Mouse (Mus musculus) hindbrain, embryonic 14.5 days (tissue): ENCODE measurements around the gene Atat1. TPM values are rescaled to one million over a fixed set of nuclear protein-coding genes. Genes with fewer than 3 reads are reported as not detected.

Experiments used
- ATAC-seq: fragments of 200-750 bp; cut with Nextera tagmentation; 2 replicates; pipeline ENCODE4 v1.8.0; 2017; ENCODE audit warnings: moderate number of reproducible peaks, mild to moderate bottlenecking, moderate TSS enrichment, moderate library complexity; ENCODE audit not compliant: low FRiP score
- DNase-seq: peaks from one replicate; pipeline ENCODE4 v3.0.0-alpha.2; 2015; ENCODE audit warnings: low spot score
- H3K27ac ChIP-seq: fragments of 300-500 bp; sonication (generic); 2 replicates; pipeline ENCODE4 v1.5.1; 2014; ENCODE audit warnings: mild to moderate bottlenecking, moderate library complexity
- H3K27me3 ChIP-seq: fragments of 300-500 bp; sonication (generic); 2 replicates; pipeline ENCODE4 v1.6.1; 2014; ENCODE audit warnings: mild to moderate bottlenecking, low read length, mixed read lengths; ENCODE audit not compliant: control insufficient read depth, insufficient read depth
- H3K36me3 ChIP-seq: fragments of 300-500 bp; sonication (generic); replicated peaks from 2 replicates; pipeline ENCODE4 v1.6.1; 2014; ENCODE audit not compliant: control insufficient read depth, insufficient read depth
- H3K4me1 ChIP-seq: fragments of 300-500 bp; sonication (generic); replicated peaks from 2 replicates; pipeline ENCODE4 v1.6.1; 2014; ENCODE audit warnings: antibody characterized with exemption, low read length, mixed read lengths; ENCODE audit not compliant: control insufficient read depth, insufficient read depth
- H3K4me2 ChIP-seq: fragments of 300-500 bp; sonication (generic); replicated peaks from 2 replicates; pipeline ENCODE4 v1.6.1; 2014; ENCODE audit warnings: mild to moderate bottlenecking, moderate library complexity
- H3K4me3 ChIP-seq: fragments of 300-500 bp; sonication (generic); replicated peaks from 2 replicates; pipeline ENCODE4 v1.5.1; 2014; ENCODE audit warnings: mild to moderate bottlenecking, low read length
- H3K9ac ChIP-seq: fragments of 300-500 bp; sonication (generic); 2 replicates; pipeline ENCODE4 v1.6.1; 2014
- H3K9me3 ChIP-seq: fragments of 300-500 bp; sonication (generic); 2 replicates; pipeline ENCODE4 v1.6.1; 2016; ENCODE audit warnings: low read length; ENCODE audit not compliant: control insufficient read depth
- WGBS: fragments of 180-500 bp; shearing (Covaris S2); extraction: QIAGEN DNeasy Blood & Tissue Kit; methylation state at CpG from one replicate; pipeline ENCODE4 v1.1.7; 2014; 5-methylcytosine and 5-hydroxymethylcytosine counted together
- microRNA counts: library from miRNA; unstranded; fragments of <30 nt; microRNA quantifications from one replicate; lab custom pipeline; 2016
- microRNA-seq: library from miRNA; unstranded; fragments of <30 nt; microRNA quantifications from one replicate; pipeline ENCODE4, GENCODE M21; 2016
- polyA plus RNA-seq: library from polyadenylated mRNA; unstranded; fragments of >200 nt; fragmentation: Nextera tagmentation; extraction: Ambion mirVana; gene quantifications from 2 replicates; pipeline ENCODE4 v1.2.1, GENCODE M21; 2014

Atat1 gene
- polyA plus RNA-seq, 1 experiment from 2014 or later, result 408 TPM

DNA sequence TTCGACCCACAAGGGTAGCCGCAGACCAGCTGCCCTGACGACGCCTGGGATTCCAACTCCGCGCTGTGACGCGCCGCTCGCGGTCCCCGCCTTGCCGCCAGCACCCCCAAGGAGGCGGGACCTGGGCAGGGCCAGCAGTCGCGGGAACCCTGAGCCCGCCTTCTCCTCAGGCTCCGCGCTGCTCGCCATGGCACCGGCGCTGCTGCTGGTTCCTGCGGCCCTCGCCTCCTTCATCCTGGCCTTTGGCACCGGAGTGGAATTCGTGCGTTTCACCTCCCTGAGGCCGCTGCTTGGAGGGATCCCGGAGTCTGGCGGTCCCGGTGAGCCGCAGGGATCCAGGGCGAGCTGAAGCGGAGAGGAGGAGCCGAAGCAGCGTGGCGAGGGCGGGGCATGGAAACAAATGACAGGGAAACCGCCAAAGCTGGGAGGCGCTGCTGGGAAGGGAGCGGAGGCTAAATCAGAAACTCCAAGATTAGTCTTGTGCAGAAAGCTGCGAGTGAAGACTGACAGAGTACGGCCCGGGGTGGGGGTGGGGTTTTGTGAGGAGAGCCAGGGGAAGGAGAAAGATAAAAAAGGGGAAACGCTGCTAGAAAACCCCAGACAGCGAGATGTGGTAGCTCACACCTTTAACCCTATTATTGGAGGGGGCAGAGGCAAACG lies 48.5 kb downstream of the Atat1 start, which contains the start of gene Nrm:
Gene Nrm (plus strand): TSS at position 121 of the 660 bp plus-strand sequence.
- under 1% methylated on average over 47 of the region's 47 CpGs for WGBS
- Histone ChIP-seq H3K4me3 (peak within 1 kb of the TSS; percentile 72), H3K9ac (peak within 1 kb of the TSS; percentile 82), H3K9me3 (no peaks in the 10 kb centered on the region), H3K36me3 (peaks cover 25% of the 10 kb centered on the region), H3K4me2 (peak within 1 kb of the TSS; percentile 55), H3K27me3 (no peaks in the 10 kb centered on the region), H3K27ac (peak within 1 kb of the TSS; percentile 96), H3K4me1 (peaks cover 20% of the 10 kb centered on the region)
- ATAC-seq, result peak; percentile 89
- DNase-seq, result peak; percentile 84

DNA sequence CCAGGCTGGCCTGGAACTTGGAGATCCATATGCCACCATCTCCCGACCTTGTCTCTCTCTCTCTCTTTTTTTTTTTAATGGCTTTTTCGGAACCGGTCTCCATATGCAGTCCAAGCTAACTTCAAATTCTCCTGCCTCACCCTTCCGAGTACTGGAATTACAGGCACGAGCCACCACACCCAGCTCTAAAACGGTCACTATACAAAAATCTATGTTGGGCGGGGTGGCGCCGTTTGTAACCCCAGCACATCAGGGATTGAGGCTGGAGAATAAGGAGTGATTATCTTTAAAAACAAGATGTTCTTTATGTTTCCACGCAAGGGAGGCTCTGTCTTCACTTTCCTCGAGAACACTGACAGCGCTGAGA lies 49.1 kb downstream of the Atat1 start:
- WGBS, result 8% methylated on average over 12 of the region's 12 CpGs
- Histone ChIP-seq H3K27ac (peak overlapping the region; percentile 96), H3K4me3 (peak overlapping the region; percentile 72), H3K9ac (peak overlapping the region; percentile 82), H3K4me1 (peaks cover 20% of the 10 kb centered on the region), H3K27me3 (no peaks in the 10 kb centered on the region), H3K36me3 (peaks cover 25% of the 10 kb centered on the region), H3K4me2 (peak overlapping the region; percentile 55), H3K9me3 (no peaks in the 10 kb centered on the region)
- ATAC-seq, result peak; percentile 9; the same call in 1 of the 2 replicates
- DNase-seq, result no peak

DNA sequence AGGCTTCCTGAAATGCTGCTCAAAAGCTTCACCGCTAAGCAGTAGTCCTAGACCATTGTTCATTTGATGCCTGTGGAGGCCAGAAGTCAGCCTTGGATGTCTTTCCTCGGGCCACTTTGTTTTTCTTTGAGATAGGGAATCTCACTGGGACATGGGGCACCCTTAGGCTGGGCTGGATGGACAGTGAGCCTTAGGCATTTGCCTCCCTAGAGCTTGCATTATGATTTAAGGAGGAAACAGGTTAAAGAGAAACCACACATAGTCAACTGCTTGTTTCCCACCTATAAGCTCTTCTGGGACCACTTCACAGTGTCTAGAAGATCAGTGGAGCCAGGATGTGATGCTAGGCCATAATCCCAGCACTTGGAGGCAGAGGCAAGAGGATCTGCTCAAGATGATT lies 50.0 kb downstream of the Atat1 start:
- Histone ChIP-seq H3K4me1 (peaks cover 15% of the 10 kb centered on the region), H3K36me3 (peaks cover 28% of the 10 kb centered on the region), H3K27ac (no peak overlapping the region), H3K9ac (no peak overlapping the region), H3K27me3 (no peaks in the 10 kb centered on the region), H3K9me3 (no peaks in the 10 kb centered on the region), H3K4me3 (no peak overlapping the region), H3K4me2 (no peak overlapping the region)
- DNase-seq (no peak), ATAC-seq (no peak)
- WGBS, result 69% methylated on average over 2 of the region's 2 CpGs

DNA sequence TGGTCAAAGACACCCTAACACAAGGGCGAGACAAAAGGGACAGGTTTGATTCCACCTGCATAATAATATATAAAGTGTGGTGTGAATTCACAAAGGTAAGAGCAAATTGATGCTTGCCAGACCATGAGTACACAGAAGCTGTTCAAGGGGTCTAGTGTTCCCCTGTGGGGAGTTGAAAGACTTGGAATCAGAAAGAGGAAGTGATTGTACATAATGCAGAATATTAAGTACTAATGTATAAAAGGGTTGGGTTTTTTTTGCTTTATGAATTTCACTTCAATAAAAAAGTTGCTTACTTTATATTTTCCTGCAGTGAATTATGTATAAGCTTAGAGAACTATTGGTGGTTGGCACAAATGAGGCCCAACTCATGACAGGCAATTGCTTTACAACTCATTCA lies 50.5 kb downstream of the Atat1 start:
- peaks cover 10% of the 10 kb centered on the region for H3K4me1 ChIP-seq
- peaks cover 28% of the 10 kb centered on the region for H3K36me3 ChIP-seq
- WGBS, result 83% methylated on average over 1 of the region's 1 CpGs
- no peaks in the 10 kb centered on the region for H3K9me3 ChIP-seq
- H3K9ac ChIP-seq, result no peak overlapping the region
- no peak overlapping the region for H3K27ac ChIP-seq
- no peak for DNase-seq
- H3K4me2 ChIP-seq, result no peak overlapping the region
- H3K4me3 ChIP-seq, result no peak overlapping the region
- no peaks in the 10 kb centered on the region for H3K27me3 ChIP-seq
- ATAC-seq, result no peak

DNA sequence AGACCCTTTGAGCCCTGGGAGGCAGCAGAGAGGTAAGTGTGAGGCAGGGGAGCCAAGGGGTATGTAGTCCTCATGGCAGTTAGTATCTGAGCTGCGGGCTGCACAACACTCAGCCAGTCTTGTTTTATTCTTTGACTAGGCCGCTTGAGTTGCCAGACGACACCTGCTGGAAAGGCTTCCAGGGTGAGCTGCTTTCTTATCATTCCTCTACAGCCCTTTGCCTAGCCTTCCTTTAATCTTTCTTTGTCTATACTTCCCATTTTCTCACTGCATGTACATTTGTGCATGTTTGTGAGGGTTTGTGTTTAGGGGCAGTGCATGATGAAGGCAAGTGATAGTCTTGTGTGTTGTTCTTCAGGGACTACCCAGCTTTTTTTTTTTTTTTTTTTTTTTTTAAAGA lies 58.9 kb downstream of the Atat1 start:
- no peak overlapping the region for H3K9ac ChIP-seq

DNA sequence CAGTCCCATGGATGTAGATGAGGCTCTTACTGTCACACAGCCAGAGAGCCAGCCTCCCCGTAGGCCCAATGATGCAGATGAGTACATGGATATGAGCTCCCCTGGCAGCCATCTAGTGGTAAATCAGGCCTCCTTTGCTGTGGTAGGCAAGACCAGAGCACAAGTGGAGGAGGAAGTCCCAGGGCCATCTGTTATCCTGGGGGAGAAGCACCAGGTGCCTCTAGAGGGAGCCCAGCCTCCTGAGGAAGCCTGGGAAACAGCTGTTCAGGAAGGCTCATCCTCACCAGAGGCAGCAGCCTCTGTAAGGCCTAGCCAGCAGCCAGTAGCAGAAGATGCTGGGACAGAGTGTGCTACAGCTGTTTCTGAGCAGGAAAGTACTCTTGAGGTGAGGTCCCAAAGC lies 61.8 kb downstream of the Atat1 start:
- no peak overlapping the region for H3K27ac ChIP-seq
- 63% methylated on average over 1 of the region's 1 CpGs for WGBS
- no peak overlapping the region for H3K4me3 ChIP-seq
- H3K4me2 ChIP-seq, result no peak overlapping the region
- DNase-seq, result no peak
- H3K27me3 ChIP-seq, result no peaks in the 10 kb centered on the region
- no peaks in the 10 kb centered on the region for H3K4me1 ChIP-seq
- no peaks in the 10 kb centered on the region for H3K9me3 ChIP-seq
- H3K9ac ChIP-seq, result no peak overlapping the region
- H3K36me3 ChIP-seq, result peaks cover 82% of the 10 kb centered on the region
- ATAC-seq, result no peak

More for the DNA sequence above, 58.9 kb downstream of the Atat1 start:
- Histone ChIP-seq H3K27ac (no peak overlapping the region), H3K4me2 (no peak overlapping the region), H3K36me3 (peaks cover 81% of the 10 kb centered on the region), H3K4me3 (no peak overlapping the region), H3K27me3 (no peaks in the 10 kb centered on the region), H3K9me3 (no peaks in the 10 kb centered on the region), H3K4me1 (no peaks in the 10 kb centered on the region)
- DNase-seq (no peak), ATAC-seq (no peak)
- 91% methylated on average over 3 of the region's 3 CpGs for WGBS

MicroRNA genes within 50 kb of the gene (microRNA counts, 519-probe panel; counts per million panel counts)
- microRNA mmu-miR-1894-3p (lab: Ali Mortazavi, UCI) (not detected), microRNA mmu-miR-1894-5p (lab: Ali Mortazavi, UCI) (not detected)

Small RNAs within 50 kb of the gene (microRNA-seq; reads per million reads assigned to microRNA genes)
- gene Gm28033 (0.48 reads per million), gene Mir1894 (not detected)

Other genes starting within 250 kb of the Atat1 start
- gene Vars2, start 242.5 kb downstream of the Atat1 start, polyA plus RNA-seq, result 14.8 and 14.9 TPM in 2 replicates
- 21.3 and 22.8 TPM in 2 replicates for gene Gtf2h4, start 236.3 kb downstream of the Atat1 start, polyA plus RNA-seq
- gene Ddr1, start 205.5 kb downstream of the Atat1 start, polyA plus RNA-seq, result 62.7 and 72.5 TPM in 2 replicates
- 6.6 and 7.5 TPM in 2 replicates for gene Ier3, start 88.4 kb downstream of the Atat1 start, polyA plus RNA-seq
- 86.3 and 96.6 TPM in 2 replicates for gene Flot1, start 86.8 kb downstream of the Atat1 start, polyA plus RNA-seq
- 1,664 and 1,709 TPM in 2 replicates for gene Tubb5, start 71.8 kb downstream of the Atat1 start, polyA plus RNA-seq
- gene Mdc1, start 68.6 kb downstream of the Atat1 start, polyA plus RNA-seq, result 9.2 and 10.7 TPM in 2 replicates
- gene Nrm, start 48.8 kb downstream of the Atat1 start, polyA plus RNA-seq, result 18.2 and 20.3 TPM in 2 replicates
- gene Ppp1r18, start 44.5 kb downstream of the Atat1 start, polyA plus RNA-seq, result 18.8 and 20.7 TPM in 2 replicates
- gene Dhx16, start 30.3 kb downstream of the Atat1 start, polyA plus RNA-seq, result 25.8 and 29.0 TPM in 2 replicates
- 55.3 and 57.5 TPM in 2 replicates for gene 2310061I04Rik, start 12.6 kb downstream of the Atat1 start, polyA plus RNA-seq
- gene Mrps18b, start 6.3 kb upstream of the Atat1 start, polyA plus RNA-seq, result 61.4 and 63.6 TPM in 2 replicates
- 34.8 and 37.9 TPM in 2 replicates for gene Ppp1r10, start 6.4 kb upstream of the Atat1 start, polyA plus RNA-seq
- gene Abcf1, start 59.7 kb upstream of the Atat1 start, polyA plus RNA-seq, result 65.5 and 74.9 TPM in 2 replicates
- gene Gnl1, start 69.8 kb upstream of the Atat1 start, polyA plus RNA-seq, result 46.8 and 52.2 TPM in 2 replicates
- gene Prr3, start 70.2 kb upstream of the Atat1 start, polyA plus RNA-seq, result 70.4 and 83.1 TPM in 2 replicates
- 9.1 and 11.7 TPM in 2 replicates for gene H2-T24, start 110.5 kb upstream of the Atat1 start, polyA plus RNA-seq
- gene H2-T23, start 122.8 kb upstream of the Atat1 start, polyA plus RNA-seq, result 3.0 and 4.1 TPM in 2 replicates
- gene H2-T22, start 132.7 kb upstream of the Atat1 start, polyA plus RNA-seq, result 7.2 and 8.0 TPM in 2 replicates
- not detected in 2 replicates for gene Gm6034, start 132.9 kb upstream of the Atat1 start, polyA plus RNA-seq
- gene Gm11127, start 148.3 kb upstream of the Atat1 start, polyA plus RNA-seq, result 0.25 TPM in 1 of 2 replicates, not detected in the other
- not detected in 2 replicates for gene Gm19684, start 211.6 kb upstream of the Atat1 start, polyA plus RNA-seq
- not detected in 2 replicates for gene Gm7030, start 219.3 kb upstream of the Atat1 start, polyA plus RNA-seq